Mouse (Mus musculus) heart, embryonic 13.5 days (tissue): ENCODE measurements around the gene Mgl2. TPM values are rescaled to one million over a fixed set of nuclear protein-coding genes. Genes with fewer than 3 reads are reported as not detected.
"Not testable (repeated sequence)": the region's sequence is repeated elsewhere in the genome, so short reads cannot be mapped to it uniquely, and the experiment has no call there.

Experiments used
- ATAC-seq: fragments of 200-750 bp; cut with Nextera tagmentation; 2 replicates; pipeline ENCODE4 v1.8.0; 2017; ENCODE audit warnings: moderate TSS enrichment; ENCODE audit not compliant: insufficient number of reproducible peaks, low FRiP score, low TSS enrichment; ENCODE audit errors: extremely low read depth
- H3K27ac ChIP-seq: fragments of 300-500 bp; sonication (generic); replicated peaks from 2 replicates; pipeline ENCODE4 v1.5.1; 2015; ENCODE audit warnings: moderate library complexity, mild to moderate bottlenecking, inconsistent platforms
- H3K27me3 ChIP-seq: fragments of 300-500 bp; sonication (generic); replicated peaks from 2 replicates; pipeline ENCODE4 v1.6.1; 2015; ENCODE audit warnings: mild to moderate bottlenecking, inconsistent platforms
- H3K36me3 ChIP-seq: fragments of 300-500 bp; sonication (generic); 2 replicates; pipeline ENCODE4 v1.6.1; 2015; ENCODE audit warnings: mild to moderate bottlenecking, inconsistent platforms
- H3K4me1 ChIP-seq: fragments of 300-500 bp; sonication (generic); 2 replicates; pipeline ENCODE4 v1.6.1; 2015; ENCODE audit warnings: inconsistent platforms
- H3K4me2 ChIP-seq: fragments of 300-500 bp; sonication (generic); 2 replicates; pipeline ENCODE4 v1.6.1; 2015; ENCODE audit warnings: inconsistent platforms, mild to moderate bottlenecking, moderate library complexity
- H3K4me3 ChIP-seq: fragments of 300-500 bp; sonication (generic); 2 replicates; pipeline ENCODE4 v1.5.1; 2015; ENCODE audit warnings: moderate library complexity, mild to moderate bottlenecking, inconsistent platforms
- H3K9ac ChIP-seq: fragments of 300-500 bp; sonication (generic); 2 replicates; pipeline ENCODE4 v1.6.1; 2015; ENCODE audit warnings: inconsistent platforms, mild to moderate bottlenecking, moderate library complexity
- H3K9me3 ChIP-seq: fragments of 300-500 bp; sonication (generic); 2 replicates; pipeline ENCODE4 v1.6.1; 2016; ENCODE audit warnings: inconsistent platforms
- WGBS: fragments of 180-500 bp; shearing (Covaris S2); methylation state at CpG from one replicate; pipeline ENCODE4 v1.1.7; 2015; ENCODE audit warnings: mixed read lengths; 5-methylcytosine and 5-hydroxymethylcytosine counted together
- polyA plus RNA-seq: library from polyadenylated mRNA; unstranded; fragments of >200 nt; fragmentation: Nextera tagmentation; extraction: Ambion mirVana; gene quantifications from 2 replicates; pipeline ENCODE4 v1.2.1, GENCODE M21; 2015

Mgl2 gene
- polyA plus RNA-seq, 1 experiment from 2014 or later, result 0.67 TPM

DNA sequence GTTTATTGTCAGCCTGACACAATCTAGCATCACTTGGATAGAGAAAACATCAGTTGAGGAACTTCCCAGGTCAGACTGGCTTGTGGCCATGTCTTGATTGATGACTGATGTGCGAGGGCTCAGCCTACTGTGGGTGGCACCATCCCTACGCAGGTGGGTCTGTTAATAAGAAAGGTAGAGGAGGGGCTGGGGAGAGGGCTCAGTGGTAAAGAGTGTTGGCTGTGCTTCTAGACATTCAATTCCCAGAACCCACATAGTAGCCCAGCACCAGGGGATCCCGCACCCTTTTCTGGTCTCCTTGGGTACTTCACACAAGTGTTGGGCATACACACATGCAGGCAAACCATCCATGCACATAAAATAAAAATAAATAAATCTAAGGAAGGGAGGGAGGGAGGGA is 14.2 kb upstream of the Mgl2 start:
- Histone ChIP-seq H3K4me2 (no peak overlapping the region), H3K4me3 (no peak overlapping the region), H3K27me3 (no peaks in the 10 kb centered on the region), H3K4me1 (no peaks in the 10 kb centered on the region), H3K9ac (no peak overlapping the region), H3K27ac (no peak overlapping the region), H3K36me3 (no peaks in the 10 kb centered on the region), H3K9me3 (peaks cover 13% of the 10 kb centered on the region)
- ATAC-seq, result no peak
- 92% methylated on average over 3 of the region's 3 CpGs for WGBS

DNA sequence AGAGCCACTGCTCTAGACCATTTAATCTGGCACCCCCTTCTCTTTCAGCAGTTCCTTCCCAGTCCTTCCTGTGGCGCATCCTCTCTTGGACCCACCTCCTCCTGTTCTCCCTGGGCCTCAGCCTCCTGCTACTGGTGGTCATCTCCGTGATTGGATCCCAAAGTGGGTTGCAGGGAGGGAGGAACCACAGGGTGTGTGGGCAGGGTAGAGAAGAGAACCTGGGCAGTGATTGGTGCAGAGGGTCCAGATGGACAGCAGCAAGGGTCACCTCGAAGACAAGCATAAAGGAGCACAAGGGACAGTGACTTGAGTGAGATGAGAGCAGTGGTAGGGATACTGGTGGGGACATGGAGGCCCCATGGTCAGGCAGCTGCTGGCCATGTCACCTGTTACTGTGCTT is 4.9 kb downstream of the Mgl2 start:
- not testable (repeated sequence) for H3K27me3 ChIP-seq, H3K27ac ChIP-seq, H3K9ac ChIP-seq, H3K4me2 ChIP-seq, H3K4me3 ChIP-seq, H3K36me3 ChIP-seq, ATAC-seq, H3K4me1 ChIP-seq, H3K9me3 ChIP-seq
- WGBS, result 63% methylated on average over 3 of the region's 3 CpGs

DNA sequence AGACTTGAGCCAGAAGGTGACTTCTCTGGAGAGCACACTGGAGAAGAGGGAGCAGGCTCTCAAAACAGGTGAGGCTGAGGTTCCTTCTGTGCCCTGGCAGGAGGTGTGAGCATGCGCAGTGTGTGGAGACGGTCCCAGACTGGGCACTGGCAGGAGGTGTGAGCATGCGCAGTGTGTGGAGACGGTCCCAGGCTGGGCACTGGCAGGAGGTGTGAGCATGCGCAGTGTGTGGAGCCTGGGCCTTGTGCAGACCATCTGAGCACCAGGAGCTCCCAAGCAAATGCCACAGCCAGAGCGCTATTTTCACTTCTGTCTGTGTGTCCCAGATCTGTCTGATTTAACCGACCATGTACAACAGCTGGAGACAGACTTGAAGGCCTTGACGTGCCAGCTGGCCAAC is 5.8 kb downstream of the Mgl2 start:
- not testable (repeated sequence) for ATAC-seq, H3K27ac ChIP-seq

DNA sequence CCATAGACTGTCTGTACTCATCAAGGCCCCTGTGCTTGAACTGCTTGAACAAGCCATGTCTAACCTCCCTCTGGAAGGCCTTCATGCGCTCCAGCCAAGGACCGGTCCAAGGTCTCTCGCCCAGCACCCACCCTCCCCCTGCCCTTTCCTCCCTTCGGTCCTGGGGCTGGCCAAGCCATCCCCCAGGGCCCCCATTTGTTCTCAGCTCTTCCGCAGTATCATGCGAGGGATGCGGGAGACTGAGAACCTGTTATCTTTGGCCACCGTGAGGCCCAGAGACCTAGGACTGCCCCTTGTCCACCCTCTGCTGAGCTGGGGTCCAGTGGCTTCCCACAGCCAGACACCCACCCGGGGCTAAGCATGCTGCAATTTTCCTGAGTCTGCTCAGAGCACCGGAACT is 9.0 kb downstream of the Mgl2 start:
- WGBS, result 64% methylated on average over 10 of the region's 10 CpGs
- ATAC-seq, result no peak

More for the DNA sequence above, 5.8 kb downstream of the Mgl2 start:
- not testable (repeated sequence) for H3K4me3 ChIP-seq, H3K9me3 ChIP-seq, H3K4me2 ChIP-seq, H3K9ac ChIP-seq, H3K36me3 ChIP-seq, H3K27me3 ChIP-seq, H3K4me1 ChIP-seq
- 76% methylated on average over 8 of the region's 8 CpGs for WGBS

DNA sequence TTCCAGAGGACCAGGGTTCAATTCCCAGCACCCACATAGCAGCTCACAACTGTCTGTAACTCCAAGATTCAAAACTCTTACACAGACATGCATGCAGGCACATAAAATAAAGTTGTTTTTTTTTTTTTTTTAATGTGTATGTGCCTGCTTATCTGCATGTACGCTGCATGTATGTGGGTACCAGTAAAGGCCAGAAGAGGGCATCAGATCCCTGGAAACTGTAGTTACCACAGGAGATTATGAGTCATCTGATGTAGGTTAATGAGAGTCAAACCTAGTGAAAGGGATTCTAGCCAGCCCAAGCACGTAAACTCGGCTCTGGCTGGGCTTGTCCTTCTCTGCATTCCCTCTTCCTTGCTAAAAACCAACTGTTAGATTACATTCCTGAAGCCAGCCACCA is 20.9 kb downstream of the Mgl2 start:
- Histone ChIP-seq H3K36me3 (no peaks in the 10 kb centered on the region), H3K9ac (no peak overlapping the region), H3K4me3 (no peak overlapping the region), H3K4me2 (no peak overlapping the region), H3K27ac (no peak overlapping the region), H3K9me3 (no peaks in the 10 kb centered on the region), H3K27me3 (no peaks in the 10 kb centered on the region), H3K4me1 (no peaks in the 10 kb centered on the region)
- no peak for ATAC-seq
- WGBS, result 55% methylated on average over 3 of the region's 3 CpGs

More for the DNA sequence above, 9.0 kb downstream of the Mgl2 start:
- Histone ChIP-seq H3K4me3 (no peak overlapping the region), H3K36me3 (no peaks in the 10 kb centered on the region), H3K9ac (no peak overlapping the region), H3K4me1 (no peaks in the 10 kb centered on the region), H3K27ac (no peak overlapping the region), H3K9me3 (no peaks in the 10 kb centered on the region), H3K27me3 (no peaks in the 10 kb centered on the region), H3K4me2 (no peak overlapping the region)

DNA sequence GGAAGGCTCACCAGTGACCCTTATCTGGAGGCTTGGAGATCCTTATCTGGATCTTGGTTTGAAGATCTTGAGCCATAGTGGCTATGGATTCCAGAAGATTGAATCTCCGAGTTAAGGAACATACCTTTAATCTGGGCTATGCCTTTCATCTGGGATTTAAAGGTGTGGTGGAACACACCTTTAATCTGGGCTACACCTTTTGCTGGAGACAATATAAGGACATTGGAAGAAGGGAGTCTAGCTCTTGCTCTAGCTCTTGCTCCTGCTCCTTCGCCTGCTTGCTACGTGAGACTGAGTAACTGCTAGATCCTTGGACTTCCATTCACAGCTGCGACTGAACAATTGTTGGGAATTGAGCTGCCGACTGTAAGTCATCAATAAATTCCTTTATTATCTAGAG is 25.8 kb downstream of the Mgl2 start, which contains the start of gene Clec10a:
Clec10a (plus strand) TSS at position 301 of the 400 bp plus-strand sequence.
- H3K4me3 ChIP-seq, H3K9ac ChIP-seq, H3K36me3 ChIP-seq, H3K9me3 ChIP-seq, H3K27me3 ChIP-seq, H3K4me1 ChIP-seq, H3K27ac ChIP-seq, H3K4me2 ChIP-seq, ATAC-seq: not testable (repeated sequence)
- WGBS, result no CpG with 5 or more reads among the region's 5 CpGs

DNA sequence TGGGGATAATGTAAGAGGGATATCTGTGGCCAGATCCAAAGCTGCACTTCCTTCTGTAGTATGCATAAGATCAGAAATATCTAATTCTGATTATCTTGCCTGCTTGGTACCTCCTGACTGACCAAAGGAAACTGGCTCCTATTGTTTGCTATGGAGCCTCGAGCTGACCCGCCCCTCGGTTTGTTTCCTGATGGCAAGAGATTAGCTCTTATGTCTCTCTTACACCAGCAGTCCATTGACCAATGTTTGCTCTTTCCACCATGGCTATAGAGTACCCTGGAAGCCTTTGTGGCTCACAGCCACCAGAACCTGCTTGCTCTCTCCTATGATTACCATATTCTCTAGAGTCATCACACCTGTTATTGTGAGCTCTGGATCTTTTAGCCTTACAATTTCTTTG is 32.2 kb downstream of the Mgl2 start:
- Histone ChIP-seq H3K9ac (no peak overlapping the region), H3K27me3 (peaks cover 11% of the 10 kb centered on the region; the same call in 1 of the 2 replicates), H3K4me2 (no peak overlapping the region), H3K4me1 (no peaks in the 10 kb centered on the region), H3K27ac (no peak overlapping the region), H3K9me3 (no peaks in the 10 kb centered on the region), H3K4me3 (no peak overlapping the region), H3K36me3 (no peaks in the 10 kb centered on the region)
- 65% methylated on average over 3 of the region's 3 CpGs for whole genome bisulfite sequencing
- ATAC-seq, result no peak

DNA sequence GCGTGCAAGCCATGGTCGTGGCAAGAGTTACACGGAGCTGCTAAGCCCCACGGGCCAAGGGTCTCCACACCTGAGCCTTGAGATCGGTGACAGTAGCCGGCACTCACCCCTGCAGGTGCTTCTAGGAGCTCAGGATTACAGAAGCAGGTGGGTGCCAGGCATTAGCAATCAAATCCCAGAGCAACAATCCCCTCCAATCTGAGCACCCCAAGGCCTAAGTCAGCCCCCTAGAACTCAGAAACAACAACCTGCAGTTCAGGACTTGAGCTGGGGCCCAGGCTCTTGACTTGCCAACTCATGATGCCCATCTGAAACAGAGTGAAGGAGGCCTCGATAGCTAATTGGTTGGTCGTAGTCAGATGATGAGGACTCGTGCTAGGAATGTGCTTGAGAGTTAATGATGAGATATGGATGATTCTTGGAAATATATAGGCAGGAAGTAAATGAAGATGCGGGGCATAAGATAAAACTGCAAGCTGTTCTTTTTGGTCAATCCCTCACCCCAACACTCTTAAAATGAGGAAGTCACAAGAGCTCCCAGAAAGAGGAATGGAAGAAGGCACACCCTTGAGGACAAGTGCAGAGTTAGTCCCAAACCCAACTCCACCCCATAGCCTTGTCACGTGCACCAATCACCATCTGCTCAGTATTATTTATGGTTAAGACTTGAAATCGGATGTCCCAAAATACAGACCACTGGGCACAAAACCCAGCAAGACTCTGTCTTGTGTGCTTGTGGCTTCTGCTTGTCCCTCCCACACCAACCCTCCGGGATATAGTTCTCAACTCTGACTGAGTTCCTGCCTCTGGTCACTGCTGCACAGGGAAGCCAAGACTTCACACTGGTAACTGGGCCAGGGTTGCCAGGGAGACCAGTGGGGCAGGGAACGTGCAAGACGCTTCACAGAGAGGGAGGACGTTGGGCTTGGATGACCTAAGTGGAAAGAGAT is 36.1 kb downstream of the Mgl2 start:
- H3K27me3 ChIP-seq, result peaks cover 15% of the 10 kb centered on the region
- ATAC-seq, result no peak
- 62% methylated on average over 16 of the region's 16 CpGs for WGBS

DNA sequence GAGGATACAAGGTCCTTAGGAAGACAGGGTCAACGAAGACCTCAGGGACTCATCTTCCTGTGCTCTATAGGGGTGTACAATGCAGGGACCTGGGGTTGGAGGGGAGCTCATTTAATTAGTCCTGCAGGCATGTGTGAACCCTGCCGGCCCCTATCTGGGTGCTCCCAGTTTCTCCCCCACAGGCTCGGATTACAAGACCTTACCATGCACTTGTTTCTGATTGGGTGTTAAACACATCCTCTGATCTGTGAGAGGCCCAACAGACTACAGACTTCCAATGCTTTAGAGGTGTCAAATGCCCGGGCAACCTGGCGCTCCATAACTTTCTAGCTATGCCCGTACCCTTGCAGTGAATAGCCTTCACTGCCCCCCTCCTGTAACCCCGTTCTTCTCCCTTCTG is 38.0 kb downstream of the Mgl2 start:
- ATAC-seq, result no peak
- WGBS, result 43% methylated on average over 7 of the region's 7 CpGs

More for the DNA sequence above, 36.1 kb downstream of the Mgl2 start:
- no peaks in the 10 kb centered on the region for H3K9me3 ChIP-seq
- no peaks in the 10 kb centered on the region for H3K36me3 ChIP-seq
- no peak overlapping the region for H3K4me3 ChIP-seq
- H3K9ac ChIP-seq, result no peak overlapping the region
- H3K27ac ChIP-seq, result no peak overlapping the region
- no peak overlapping the region for H3K4me2 ChIP-seq
- H3K4me1 ChIP-seq, result no peaks in the 10 kb centered on the region

DNA sequence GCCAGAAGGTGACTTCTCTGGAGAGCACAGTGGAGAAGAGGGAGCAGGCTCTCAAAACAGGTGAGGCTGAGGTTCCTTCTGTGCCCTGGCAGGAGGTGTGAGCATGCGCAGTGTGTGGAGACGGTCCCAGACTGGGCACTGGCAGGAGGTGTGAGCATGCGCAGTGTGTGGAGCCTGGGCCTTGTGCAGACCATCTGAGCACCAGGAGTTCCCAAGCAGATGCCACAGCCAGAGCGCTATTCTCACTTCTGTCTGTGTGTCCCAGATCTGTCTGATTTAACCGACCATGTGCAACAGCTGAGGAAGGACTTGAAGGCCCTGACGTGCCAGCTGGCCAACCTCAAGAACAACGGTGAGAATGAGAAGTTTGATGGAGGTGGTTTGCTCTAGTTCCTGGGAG is 39.3 kb downstream of the Mgl2 start:
- not testable (repeated sequence) for H3K4me1 ChIP-seq, H3K27me3 ChIP-seq, H3K4me3 ChIP-seq, H3K9ac ChIP-seq, H3K36me3 ChIP-seq, H3K4me2 ChIP-seq, ATAC-seq, H3K9me3 ChIP-seq, H3K27ac ChIP-seq
- 88% methylated on average over 7 of the region's 7 CpGs for WGBS

More for the DNA sequence above, 38.0 kb downstream of the Mgl2 start:
- H3K4me2 ChIP-seq, result no peak overlapping the region
- no peak overlapping the region for H3K27ac ChIP-seq
- no peaks in the 10 kb centered on the region for H3K4me1 ChIP-seq
- no peaks in the 10 kb centered on the region for H3K36me3 ChIP-seq
- H3K4me3 ChIP-seq, result no peak overlapping the region
- no peaks in the 10 kb centered on the region for H3K9me3 ChIP-seq
- peaks cover 13% of the 10 kb centered on the region for H3K27me3 ChIP-seq
- no peak overlapping the region for H3K9ac ChIP-seq

DNA sequence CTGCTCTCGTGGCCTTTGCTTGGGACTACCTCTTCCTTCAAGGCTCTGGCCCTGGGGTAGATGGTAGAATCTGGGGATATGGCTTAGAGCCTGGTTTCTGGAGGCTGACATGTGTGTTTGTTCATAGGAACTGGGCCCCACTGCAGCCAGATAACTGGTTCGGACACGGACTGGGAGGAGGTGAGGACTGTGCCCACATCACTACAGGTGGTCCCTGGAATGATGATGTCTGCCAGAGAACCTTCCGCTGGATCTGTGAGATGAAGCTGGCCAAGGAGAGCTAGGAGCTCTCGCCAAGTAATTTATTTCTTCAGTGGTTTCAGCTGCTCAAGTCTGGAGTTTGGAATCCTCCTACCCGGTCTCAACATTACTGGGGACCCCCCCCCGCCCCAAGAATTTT is 40.2 kb downstream of the Mgl2 start:
- ATAC-seq, result no peak
- Histone ChIP-seq H3K27ac (no peak overlapping the region), H3K9ac (no peak overlapping the region), H3K4me2 (no peak overlapping the region), H3K9me3 (no peaks in the 10 kb centered on the region), H3K36me3 (no peaks in the 10 kb centered on the region), H3K4me3 (no peak overlapping the region), H3K27me3 (peaks cover 4% of the 10 kb centered on the region), H3K4me1 (no peaks in the 10 kb centered on the region)
- 76% methylated on average over 7 of the region's 7 CpGs for WGBS

DNA sequence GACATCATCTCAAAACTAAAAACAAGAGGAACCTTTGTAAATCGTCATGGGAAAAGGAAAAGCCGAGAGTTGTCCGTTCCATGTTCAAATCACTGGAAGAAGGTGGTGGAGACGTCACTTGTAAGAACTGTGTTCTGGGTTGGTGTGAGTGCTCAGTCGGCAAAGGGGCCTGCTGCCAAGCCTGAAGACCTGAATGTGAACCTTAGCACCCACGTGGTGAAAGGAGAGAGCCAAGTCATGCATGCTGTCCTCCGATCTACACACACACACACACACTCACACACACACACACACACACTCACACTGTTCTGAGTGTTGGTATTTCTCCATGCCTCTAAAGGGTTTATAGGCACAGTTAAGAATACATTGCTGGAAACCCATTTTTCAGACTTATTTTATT is 41.1 kb downstream of the Mgl2 start:
- no peak overlapping the region for H3K9ac ChIP-seq
- peaks cover 4% of the 10 kb centered on the region; the same call in 1 of the 2 replicates for H3K27me3 ChIP-seq
- H3K36me3 ChIP-seq, result no peaks in the 10 kb centered on the region
- no peak overlapping the region for H3K27ac ChIP-seq
- ATAC-seq, result no peak
- H3K4me3 ChIP-seq, result no peak overlapping the region
- 0 out of 2 replicates have a peak, but pooled peaks cover 3% of the 10 kb centered on the region for H3K9me3 ChIP-seq
- 69% methylated on average over 7 of the region's 7 CpGs for WGBS
- no peaks in the 10 kb centered on the region for H3K4me1 ChIP-seq
- H3K4me2 ChIP-seq, result no peak overlapping the region
